Mouse (Mus musculus): ENCODE measurements around the gene Phgr1.
A peak's percentile ranks its signal among the peaks of the same experiment; 100 is the strongest.

GRCm38 (mm10) chr2:118756103-118756502 lies 16.5 kb upstream of the Phgr1 start:
- no peak for TF ChIP-seq CTCF (IDR thresholded peaks at IDR 0.05; ENCODE audit: low read depth)
- peak; percentile 29; the same call in 1 of the 2 replicates for TF ChIP-seq EP300 (IDR thresholded peaks at IDR 0.05; ENCODE audit: low read depth)

Data from liver, postnatal 0 days (tissue).